Comparison of ENCODE assay signal across 9 mouse cellular contexts in genomic region chr9:121641235-121641915, GRCm38 (mm10). TPM values are rescaled to one million over a fixed set of nuclear protein-coding genes. Genes with fewer than 3 reads are reported as not detected.
DNase-seq lines count a peak whose midpoint lies in the region; ATAC-seq and TF ChIP-seq lines count a peak whose summit lies in the region.
"Had no signal": no experiment of that assay in that cellular context is flagged by ENCODE, and none has a peak within 500 bp of the region (broad histone marks: within the 10 kb centered on the region; RNA-seq: fewer than 3 reads in every experiment).

No protein-coding gene starts in this region.

- peak overlapping the region; percentile 45 for H3K4me3 ChIP-seq in bone marrow macrophage, adult 2 months (ENCODE audit: insufficient read depth, low read length)
- H3K4me3 ChIP-seq in heart, embryonic 12.5 days = peak overlapping the region; percentile 53
- H3K4me3 ChIP-seq in limb, embryonic 10.5 days = peak overlapping the region; percentile 63
- H3K4me3 ChIP-seq in midbrain, embryonic 16.5 days (ENCODE audit: low read depth, low read length) = peak overlapping the region; percentile 45

- peak overlapping the region; percentile 64 for H3K9ac ChIP-seq in heart, embryonic 12.5 days
- H3K9ac ChIP-seq in midbrain, embryonic 16.5 days (ENCODE audit: low read depth, low read length) = peak overlapping the region; percentile 46

- H3K4me1 ChIP-seq in bone marrow macrophage, adult 2 months (ENCODE audit: control insufficient read depth, insufficient read depth, low read length) = peaks cover 21% of the 10 kb centered on the region
- H3K4me1 ChIP-seq in heart, embryonic 12.5 days (replicated peaks) = peaks cover 21% of the 10 kb centered on the region
- H3K4me1 ChIP-seq in limb, embryonic 10.5 days = peaks cover 21% of the 10 kb centered on the region
- H3K4me1 ChIP-seq in midbrain, embryonic 16.5 days (ENCODE audit: control insufficient read depth, insufficient read depth, low read length) = peaks cover 15% of the 10 kb centered on the region

- no peak overlapping the region for H3K27ac ChIP-seq in bone marrow macrophage, adult 2 months (ENCODE audit: insufficient read depth, low read depth, low read length)
- H3K27ac ChIP-seq in heart, embryonic 12.5 days (ENCODE audit: poor library complexity, severe bottlenecking) = no peak overlapping the region
- no peak overlapping the region for H3K27ac ChIP-seq in limb, embryonic 10.5 days
- no peak overlapping the region for H3K27ac ChIP-seq in midbrain, embryonic 16.5 days (ENCODE audit: low read length)

- no peaks in the 10 kb centered on the region for H3K9me3 ChIP-seq in heart, embryonic 12.5 days (replicated peaks)
- no peaks in the 10 kb centered on the region for H3K9me3 ChIP-seq in limb, embryonic 10.5 days (replicated peaks)
- no peaks in the 10 kb centered on the region for H3K9me3 ChIP-seq in midbrain, embryonic 16.5 days (replicated peaks; ENCODE audit: control insufficient read depth, low read length, poor library complexity, severe bottlenecking)

- no peaks in the 10 kb centered on the region for H3K36me3 ChIP-seq in heart, embryonic 12.5 days
- no peaks in the 10 kb centered on the region for H3K36me3 ChIP-seq in limb, embryonic 10.5 days
- no peaks in the 10 kb centered on the region for H3K36me3 ChIP-seq in midbrain, embryonic 16.5 days (ENCODE audit: control insufficient read depth, insufficient read depth, low read length)

- ATAC-seq in heart, embryonic 12.5 days (ENCODE audit: insufficient number of reproducible peaks, low FRiP score) = no peak
- ATAC-seq in midbrain, embryonic 16.5 days = no peak

- no peak for TF ChIP-seq POLR2A in bone marrow macrophage, adult 2 months (IDR thresholded peaks at IDR 0.05; ENCODE audit: borderline replicate concordance, low read depth, low read length)

- DNase-seq in heart, adult 11 months = peak; percentile 93
- DNase-seq in heart, adult 8-10 months (ENCODE audit: low spot score) = no peak
- peak; percentile 53 for DNase-seq in limb, embryonic 10.5 days (ENCODE audit: low spot score)
- DNase-seq in T-cell, adult 2 months (ENCODE audit: low spot score) = no peak
- no peak for DNase-seq in thymus, postnatal 25 days

- H3K27me3 ChIP-seq in heart, embryonic 12.5 days (replicated peaks) = peaks cover 83% of the 10 kb centered on the region
- H3K27me3 ChIP-seq in limb, embryonic 10.5 days (ENCODE audit: low read depth, poor library complexity, severe bottlenecking) = peaks cover 95% of the 10 kb centered on the region
- H3K27me3 ChIP-seq in midbrain, embryonic 16.5 days (ENCODE audit: control insufficient read depth, insufficient read depth, low read depth, low read length) = peaks cover 28% of the 10 kb centered on the region

- WGBS in heart, embryonic 12.5 days = 10% methylated on average over 26 of the region's 27 CpGs
- 12% methylated on average over 27 of the region's 27 CpGs for WGBS in limb, embryonic 10.5 days
- WGBS in midbrain, embryonic 16.5 days = 12% methylated on average over 27 of the region's 27 CpGs

- H3K4me2 ChIP-seq in heart, embryonic 12.5 days = peak overlapping the region; percentile 91
- H3K4me2 ChIP-seq in midbrain, embryonic 16.5 days (ENCODE audit: low read length) = peak overlapping the region; percentile 62

- no peak for TF ChIP-seq CTCF in bone marrow macrophage, adult 2 months (IDR thresholded peaks at IDR 0.05; ENCODE audit: low read depth, low read length)

RNA-seq across cellular contexts. Expression of gene Lyzl4, which starts 0.5 kb away (rescaled TPM):
- not detected for total RNA-seq in heart, adult 8-10 months (2022)
- 11.5 and 11.8 TPM in 2 replicates for polyA plus RNA-seq in bone marrow macrophage, adult 2 months (2012; ENCODE audit: insufficient read depth, insufficient read length, missing spikeins)
- not detected in 2 replicates for polyA plus RNA-seq in heart, embryonic 12.5 days (2016; fragmentation: Nextera tagmentation; extraction: Ambion mirVana)
- not detected in 2 replicates for polyA plus RNA-seq in limb, embryonic 10.5 days (2016; fragmentation: Nextera tagmentation; extraction: Ambion mirVana)
- not detected in 2 replicates for polyA plus RNA-seq in midbrain, embryonic 16.5 days (2015; fragmentation: Nextera tagmentation; extraction: Ambion mirVana)
- total RNA-seq: CH12.LX had no signal

RNA-seq across cellular contexts. Expression of gene Vipr1, which starts 1.1 kb away (rescaled TPM):
- total RNA-seq in heart, adult 8-10 months (2022) = 1 to 10 TPM; 1.9 to 3.6 (median 2.1) TPM
- polyA plus RNA-seq in bone marrow macrophage, adult 2 months (2012; ENCODE audit: insufficient read depth, insufficient read length, missing spikeins) = 4.1 and 4.8 TPM in 2 replicates
- polyA plus RNA-seq in heart, embryonic 12.5 days (2016; fragmentation: Nextera tagmentation; extraction: Ambion mirVana) = 0.15 and 0.21 TPM in 2 replicates
- polyA plus RNA-seq in limb, embryonic 10.5 days (2016; fragmentation: Nextera tagmentation; extraction: Ambion mirVana) = 0.14 and 0.49 TPM in 2 replicates
- polyA plus RNA-seq in midbrain, embryonic 16.5 days (2015; fragmentation: Nextera tagmentation; extraction: Ambion mirVana) = 0.15 and 0.53 TPM in 2 replicates

Comparison
In these comparisons a context has a peak if more than half of its experiments do, and no peak if none do; other contexts are left out.
1. DNase-seq: peak in heart, adult 11 months (single experiment) and limb, embryonic 10.5 days (single experiment); none in heart, adult 8-10 months (single experiment), T-cell, adult 2 months (single experiment) and thymus, postnatal 25 days (single experiment).
2. RNA of gene Lyzl4, which starts 0.5 kb away (polyA plus RNA-seq): 11.5 to 11.8 TPM in bone marrow macrophage, adult 2 months; not detected in heart, embryonic 12.5 days, not detected in limb, embryonic 10.5 days and not detected in midbrain, embryonic 16.5 days; every median in the first group is over 10 times any median in the second.
3. Peak in every context shown above with its lines, with median percentiles within 50 percentile points of each other: H3K4me3 ChIP-seq.